Mouse (Mus musculus): ENCODE measurements at regions not wholly inside any gene's neighbourhood (a gene's known extent, or its start where the extent isn't known, plus 50 kb on each side); places are given as distances from the start of the nearest gene placed in this dataset.

- no peak for DNase-seq (ENCODE audit: low spot score)
These were observed 110.9 kb upstream of the Tbl1xr1 start for GRCm38 (mm10) chr3:21965556-21965955.

GRCm38 (mm10) chr3:21971731-21972130 lies 104.7 kb upstream of the Tbl1xr1 start:
- DNase-seq (ENCODE audit: low spot score), result no peak

- DNase-seq (ENCODE audit: low spot score), result no peak
These were observed 103.3 kb upstream of the Tbl1xr1 start for GRCm38 (mm10) chr3:21973153-21973552.

GRCm38 (mm10) chr3:21973681-21974080 lies 102.8 kb upstream of the Tbl1xr1 start:
- DNase-seq (ENCODE audit: low spot score), result no peak

DNA sequence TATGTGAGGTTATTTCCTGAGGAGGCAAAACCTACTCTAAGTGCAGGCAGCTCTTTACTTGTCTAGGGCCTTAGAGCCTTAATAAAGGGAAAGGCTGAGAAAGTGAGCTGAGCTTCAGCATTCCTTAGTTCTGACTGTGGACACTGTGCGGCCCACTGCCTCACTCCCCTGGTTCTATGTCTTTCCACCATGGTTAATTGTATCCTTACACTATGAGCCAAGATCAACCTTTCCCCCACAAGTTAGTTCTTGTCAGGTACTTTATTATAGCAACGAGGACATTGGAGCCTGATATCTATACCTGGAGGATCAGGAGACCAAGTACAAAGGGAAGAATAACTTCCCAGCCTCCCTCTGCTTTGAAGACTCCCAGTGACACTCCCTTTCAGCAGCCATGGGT lies 101.7 kb upstream of the Tbl1xr1 start:
- DNase-seq (ENCODE audit: low spot score), result no peak

- no peak for DNase-seq (ENCODE audit: low spot score)
These were observed 98.7 kb upstream of the Tbl1xr1 start for GRCm38 (mm10) chr3:21977775-21978174.

GRCm38 (mm10) chr3:21982991-21983390 lies 93.5 kb upstream of the Tbl1xr1 start:
- DNase-seq (ENCODE audit: low spot score), result no peak

DNA sequence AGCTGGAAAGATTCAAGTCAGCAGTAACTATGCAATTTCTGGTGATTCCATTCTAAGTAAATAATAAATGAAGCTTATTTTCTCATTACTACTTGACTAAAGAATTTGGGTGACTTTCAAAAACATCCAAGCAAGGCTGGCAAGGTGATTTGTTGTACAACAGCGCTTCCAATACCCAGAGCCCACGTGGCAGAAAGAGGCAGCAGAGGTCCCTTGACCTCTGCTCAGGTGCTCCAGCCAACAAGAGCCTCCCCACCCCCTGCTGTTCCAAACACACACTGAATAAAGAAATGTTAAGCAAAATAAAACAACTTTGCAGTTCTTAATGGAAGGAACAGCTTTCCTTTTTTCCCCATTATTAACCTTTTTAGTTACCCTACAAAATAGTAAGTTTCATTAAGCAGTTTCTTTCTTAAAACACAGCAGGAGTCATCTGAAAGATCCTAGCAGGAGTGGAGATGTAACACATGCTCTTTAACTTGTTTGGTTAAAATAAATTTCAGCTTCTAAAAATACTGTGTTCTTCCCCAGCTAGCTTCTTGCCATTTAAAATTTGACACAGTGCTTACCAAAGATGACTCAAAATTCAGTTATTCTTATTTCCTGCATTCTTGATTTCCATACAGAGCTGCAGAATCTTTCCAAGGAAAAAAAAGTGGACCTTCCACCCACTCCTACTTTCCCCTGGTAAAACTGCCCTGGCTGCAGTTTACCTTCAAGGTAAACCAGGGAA lies 92.3 kb upstream of the Tbl1xr1 start:
- no peak for DNase-seq (ENCODE audit: low spot score)

GRCm38 (mm10) chr3:21984807-21985206 lies 91.6 kb upstream of the Tbl1xr1 start:
- no peak for DNase-seq (ENCODE audit: low spot score)

DNA sequence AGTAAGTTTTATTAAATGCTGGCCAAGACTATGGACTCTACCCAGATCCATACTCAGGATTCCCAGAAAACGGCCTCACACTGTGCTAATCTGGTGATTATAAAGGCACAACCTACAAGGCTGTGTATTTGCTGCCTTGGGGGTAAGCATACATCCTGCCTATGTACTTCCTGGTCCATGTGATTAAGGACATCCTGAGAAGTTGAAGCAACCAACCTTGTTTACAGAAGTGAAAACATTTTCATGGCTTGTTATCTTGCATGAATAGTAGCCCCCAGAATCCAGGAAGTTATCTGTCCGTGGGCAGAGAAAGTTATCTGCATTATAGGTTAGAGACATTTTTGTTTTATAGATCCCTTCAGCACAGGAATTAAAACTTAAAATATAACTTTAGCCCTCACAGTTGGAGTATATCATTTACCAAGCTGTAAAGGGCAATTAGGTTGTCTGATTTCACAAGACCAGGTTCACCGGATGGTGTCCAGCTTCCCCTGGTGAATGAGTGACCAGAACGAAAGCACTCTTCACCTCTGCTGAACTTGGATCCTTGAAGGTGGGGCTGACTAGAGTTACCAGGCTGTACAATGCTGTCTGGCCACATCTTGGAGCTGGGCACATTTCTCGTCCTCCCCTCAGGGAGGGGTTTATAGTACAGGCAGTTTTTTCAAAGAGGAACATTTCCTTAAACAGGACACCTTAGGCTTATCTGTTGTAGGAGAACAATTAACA lies 90.1 kb upstream of the Tbl1xr1 start:
- DNase-seq (ENCODE audit: low spot score), result no peak

DNA sequence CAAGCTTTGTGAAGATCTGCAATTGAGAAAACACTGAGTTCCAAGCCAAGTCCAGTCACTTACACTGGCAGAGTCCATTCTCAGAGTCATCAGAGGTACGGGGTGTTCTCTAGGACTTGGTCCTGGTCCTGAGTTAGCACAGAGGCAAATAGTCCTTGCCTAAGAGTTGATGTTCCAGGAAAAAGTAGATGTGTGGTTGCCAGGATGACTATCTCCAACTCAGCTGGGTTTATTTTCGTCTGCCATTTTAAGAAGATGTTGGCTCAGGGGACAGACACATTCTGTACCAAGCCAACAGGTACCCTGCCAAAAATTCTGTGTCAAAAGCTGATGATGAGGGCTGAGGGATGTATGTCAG lies 89.6 kb upstream of the Tbl1xr1 start:
- no peak for DNase-seq (ENCODE audit: low spot score)

DNA sequence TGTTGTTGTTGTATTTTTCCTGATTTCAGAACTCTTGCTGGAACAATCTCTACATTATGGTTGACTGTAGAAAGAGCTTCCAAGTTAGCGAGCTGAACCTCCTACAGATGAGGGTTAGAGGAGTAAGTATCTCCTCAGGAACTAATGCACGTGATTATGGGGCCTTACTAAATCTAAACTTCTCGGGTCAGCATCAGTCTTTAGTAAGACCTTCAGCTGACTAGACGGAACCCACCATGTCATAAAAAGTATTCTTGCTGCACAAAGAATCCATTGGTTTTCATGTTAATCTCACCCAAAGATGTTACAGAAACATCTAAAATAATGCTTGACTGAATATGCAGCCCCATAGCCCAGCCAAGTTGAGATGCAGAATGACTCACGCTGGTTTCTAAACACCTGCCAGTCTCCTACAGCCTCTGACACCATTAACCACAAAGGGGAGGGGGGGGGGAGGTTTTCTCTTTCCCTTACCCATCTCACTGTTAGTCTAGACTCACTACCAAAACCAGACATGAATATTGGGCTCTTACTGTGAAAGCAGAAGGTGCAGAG lies 88.9 kb upstream of the Tbl1xr1 start:
- no peak for DNase-seq (ENCODE audit: low spot score)

DNA sequence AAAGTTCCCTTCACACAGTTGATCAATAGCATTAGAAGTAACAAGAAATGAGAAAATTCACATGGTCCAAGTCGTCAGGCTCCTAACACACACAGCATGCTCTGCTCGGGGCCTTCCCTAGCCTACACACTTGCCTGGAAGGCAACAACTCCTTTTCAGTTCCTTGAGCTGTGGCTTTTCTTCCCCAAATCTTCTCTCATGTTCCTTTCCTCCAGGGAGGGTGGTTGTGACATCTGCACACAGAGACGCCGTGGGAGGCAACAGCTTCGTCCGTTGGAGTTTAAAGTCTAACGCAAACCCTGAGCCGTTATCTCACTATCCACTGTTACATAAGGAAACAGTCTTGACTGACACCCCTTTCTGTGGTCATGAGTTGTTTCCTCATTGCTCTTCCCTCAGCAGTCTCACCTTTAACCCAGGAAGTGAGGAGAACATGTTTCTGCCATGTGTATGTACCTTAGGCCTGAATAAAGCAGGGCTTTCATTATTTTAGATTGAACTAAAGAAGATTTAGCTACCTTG lies 88.4 kb upstream of the Tbl1xr1 start:
- no peak for DNase-seq (ENCODE audit: low spot score)

GRCm38 (mm10) chr3:21990526-21990925 lies 85.9 kb upstream of the Tbl1xr1 start:
- no peak for DNase-seq (ENCODE audit: low spot score)

DNA sequence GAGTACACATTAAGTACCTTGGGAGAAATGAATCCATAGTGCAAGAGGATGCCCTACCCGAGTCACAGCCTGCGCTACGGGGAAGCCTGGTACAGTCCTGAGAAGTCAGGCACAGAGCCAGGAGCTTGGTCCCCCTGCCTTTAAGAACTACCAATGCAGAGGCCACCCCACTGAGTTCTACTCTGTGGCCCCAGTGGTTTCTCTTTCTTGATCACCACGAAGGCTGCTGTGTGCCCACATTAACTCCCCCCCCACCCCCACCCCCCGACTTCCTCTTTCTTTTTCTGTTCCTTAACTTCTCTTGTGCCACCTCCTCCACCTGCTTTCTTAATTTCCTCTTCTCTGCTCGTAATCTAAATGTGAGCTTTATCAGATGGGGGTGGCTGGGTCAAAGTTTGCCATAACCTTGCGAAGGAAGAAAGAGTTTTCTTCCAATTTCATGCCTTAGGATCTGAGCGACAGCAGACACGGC lies 84.7 kb upstream of the Tbl1xr1 start:
- no peak for DNase-seq (ENCODE audit: low spot score)

DNA sequence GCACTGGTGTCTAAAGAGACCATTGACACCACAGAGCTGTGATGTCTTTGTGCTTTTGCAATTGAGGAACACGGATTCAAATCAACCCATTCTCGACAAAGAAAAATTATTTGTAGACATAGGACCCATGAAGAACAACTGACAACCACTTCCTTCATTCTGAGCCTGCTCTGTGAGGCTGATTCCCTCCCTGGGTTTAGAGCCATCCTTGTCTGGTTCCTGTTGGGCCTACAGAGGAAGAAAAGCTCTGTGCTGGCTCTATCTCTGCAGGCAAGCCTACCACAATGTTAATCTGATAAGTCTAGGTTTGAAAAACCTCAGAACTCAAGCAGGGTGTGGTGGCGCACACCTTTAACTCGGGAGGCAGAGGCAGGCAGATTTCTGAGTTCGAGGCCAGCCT lies 84.2 kb upstream of the Tbl1xr1 start:
- no peak for DNase-seq (ENCODE audit: low spot score)

DNA sequence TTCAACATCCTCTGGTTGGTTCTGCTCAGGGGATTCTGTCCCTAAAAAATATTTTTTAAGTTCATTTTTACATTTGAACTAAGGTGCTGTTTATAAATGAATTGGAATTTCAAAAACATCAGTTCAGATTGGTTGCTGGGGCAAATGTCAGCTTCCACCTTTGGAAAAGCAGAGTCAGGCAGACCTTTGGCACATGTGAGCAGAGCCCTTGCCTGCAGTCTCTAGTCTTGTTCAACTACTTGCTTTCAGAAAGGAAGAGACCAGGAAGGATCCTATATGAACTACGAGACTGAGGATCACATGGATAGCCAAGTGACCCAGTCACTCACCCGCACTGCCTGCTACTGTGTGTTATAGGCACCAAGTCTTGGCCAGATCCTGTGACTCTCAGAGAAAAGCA lies 82.5 kb upstream of the Tbl1xr1 start:
- no peak for DNase-seq (ENCODE audit: low spot score)

GRCm38 (mm10) chr3:21995566-21996391 lies 80.7 kb upstream of the Tbl1xr1 start:
- DNase-seq (ENCODE audit: low spot score), result no peak

GRCm38 (mm10) chr3:21997387-21997786 lies 79.1 kb upstream of the Tbl1xr1 start:
- DNase-seq (ENCODE audit: low spot score), result no peak

GRCm38 (mm10) chr3:22005456-22005855 lies 71.0 kb upstream of the Tbl1xr1 start:
- DNase-seq (ENCODE audit: low spot score), result no peak

GRCm38 (mm10) chr3:22006113-22006512 lies 70.3 kb upstream of the Tbl1xr1 start:
- DNase-seq (ENCODE audit: low spot score), result no peak

DNA sequence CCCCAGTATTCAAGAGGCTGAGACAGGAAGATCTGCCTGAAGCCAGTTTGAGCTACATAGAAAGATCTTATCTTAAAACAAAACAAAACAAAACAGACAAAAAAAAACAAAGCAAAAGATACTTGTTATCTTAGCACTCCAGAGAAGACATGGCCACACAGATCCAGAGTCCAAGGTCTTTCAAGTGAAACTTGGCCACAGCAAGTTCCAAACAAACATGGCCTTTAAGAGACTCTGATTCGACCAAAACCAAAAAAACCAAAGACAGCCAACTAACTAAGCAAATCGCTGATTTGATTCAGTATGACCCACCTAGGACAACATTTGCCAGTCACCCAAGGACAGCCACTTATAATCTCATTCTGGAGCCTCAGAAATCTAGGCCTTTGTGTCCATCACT lies 69.8 kb upstream of the Tbl1xr1 start:
- no peak for DNase-seq (ENCODE audit: low spot score)
